Mouse (Mus musculus) Muller cell, postnatal 12 days (primary cell): ENCODE data around the gene Lrrc17.
A peak's percentile ranks its signal among the peaks of the same experiment; 100 is the strongest.
"Not testable (repeated sequence)": the region's sequence is repeated elsewhere in the genome, so short reads cannot be mapped to it uniquely, and the experiment has no call there.

ENCODE experiments used
- DNase-seq: peaks from one replicate; pipeline ENCODE4 v3.0.0-alpha.2; 2015; ENCODE audit errors: inconsistent ontology term

Lrrc17 gene

DNA sequence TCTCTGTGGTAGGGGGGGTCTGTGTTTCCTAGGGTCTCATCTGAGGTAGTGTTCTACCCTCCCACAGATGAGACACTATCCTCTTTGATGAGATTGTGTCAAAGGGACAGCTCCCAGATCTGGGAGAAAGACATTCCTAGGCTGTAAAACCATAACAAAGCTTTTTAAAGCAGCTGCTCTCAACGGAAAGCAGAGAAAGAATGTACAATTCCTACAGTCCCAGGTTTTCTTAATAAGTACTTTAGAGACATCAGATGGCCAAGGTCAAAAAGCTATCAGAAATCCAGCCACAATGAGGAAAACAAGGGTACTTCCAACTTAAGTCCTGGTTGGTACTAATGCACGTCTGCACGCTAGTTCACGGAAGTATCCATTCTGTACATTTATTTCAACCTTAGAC is 1.1 kb upstream of the Lrrc17 start:
- no peak for DNase-seq

DNA sequence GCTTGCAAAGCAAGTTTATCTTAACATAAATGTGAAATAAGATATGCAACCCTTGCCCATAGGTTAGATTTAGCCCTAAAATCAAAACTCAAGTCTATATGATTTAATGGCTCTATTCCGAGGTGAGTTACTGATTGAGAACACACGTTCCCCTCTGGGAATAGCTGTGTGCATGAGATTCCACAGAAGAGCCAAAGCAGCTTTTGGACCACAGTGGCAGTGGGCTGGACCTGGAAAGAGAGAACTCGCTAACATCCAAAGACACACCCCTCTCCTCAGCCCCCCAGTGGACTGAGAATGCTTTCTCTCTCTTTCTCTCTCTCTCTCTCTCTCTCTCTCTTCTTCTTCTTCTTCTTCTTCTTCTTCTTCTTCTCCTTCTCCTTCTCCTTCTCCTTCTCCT is 1.5 kb downstream of the Lrrc17 start:
- DNase-seq, result no peak

DNA sequence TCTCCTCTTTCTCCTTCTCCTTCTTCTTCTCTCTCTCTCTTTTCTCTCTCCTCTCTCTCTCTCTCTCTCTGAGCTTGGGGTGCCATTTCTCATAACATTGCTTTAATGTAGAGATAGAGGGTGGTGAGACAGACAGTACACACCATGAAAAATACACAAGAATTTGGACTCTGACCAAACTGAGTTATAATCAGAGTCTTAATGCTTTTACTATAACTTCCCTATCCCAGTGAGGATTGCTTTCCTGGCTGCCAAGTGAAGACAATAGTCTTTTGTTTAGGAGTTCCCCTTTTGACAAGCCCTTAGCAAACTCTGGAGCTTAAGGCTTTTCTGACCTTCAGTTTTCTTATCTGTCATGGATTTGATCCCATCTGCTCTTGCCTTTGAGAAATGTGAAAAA is 1.9 kb downstream of the Lrrc17 start:
- no peak for DNase-seq

DNA sequence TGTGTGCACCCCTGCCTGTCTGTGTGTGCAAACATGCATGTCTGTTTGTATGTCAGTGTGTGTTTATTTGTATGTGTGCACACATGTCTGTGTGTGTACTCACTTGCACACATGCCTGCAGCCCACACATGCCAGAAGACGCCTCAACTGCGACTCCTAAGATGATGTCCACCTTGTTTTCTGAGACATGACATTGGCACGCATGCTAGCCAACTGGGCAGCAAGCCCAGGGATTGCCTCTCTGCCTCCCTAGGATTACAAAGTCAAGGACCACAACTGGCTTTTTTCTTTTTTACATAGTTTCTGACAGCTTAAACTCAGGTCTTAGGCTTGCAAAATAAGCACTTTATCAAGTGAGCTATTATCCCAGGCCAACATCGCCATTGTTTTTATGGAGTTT is 2.4 kb downstream of the Lrrc17 start:
- no peak for DNase-seq

DNA sequence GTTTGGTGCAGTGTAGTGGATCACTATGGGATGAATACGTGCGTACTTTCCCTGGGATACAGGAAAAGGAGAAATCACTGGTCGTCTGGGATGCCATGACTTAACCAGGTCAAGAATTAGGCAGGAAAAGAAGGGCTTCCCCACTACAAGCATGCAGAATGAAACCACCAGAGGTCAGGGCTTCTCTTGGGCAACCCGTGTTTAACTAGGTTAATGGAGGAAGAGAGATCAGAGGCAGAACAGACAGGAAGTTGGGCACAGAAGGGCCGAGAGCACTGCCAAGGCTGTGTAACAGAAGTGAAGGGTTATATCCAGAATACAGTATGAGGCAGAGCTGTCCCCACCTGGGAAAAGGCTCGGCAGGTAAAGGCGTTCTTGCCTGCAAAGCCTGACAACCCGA is 3.6 kb downstream of the Lrrc17 start:
- DNase-seq, result no peak

DNA sequence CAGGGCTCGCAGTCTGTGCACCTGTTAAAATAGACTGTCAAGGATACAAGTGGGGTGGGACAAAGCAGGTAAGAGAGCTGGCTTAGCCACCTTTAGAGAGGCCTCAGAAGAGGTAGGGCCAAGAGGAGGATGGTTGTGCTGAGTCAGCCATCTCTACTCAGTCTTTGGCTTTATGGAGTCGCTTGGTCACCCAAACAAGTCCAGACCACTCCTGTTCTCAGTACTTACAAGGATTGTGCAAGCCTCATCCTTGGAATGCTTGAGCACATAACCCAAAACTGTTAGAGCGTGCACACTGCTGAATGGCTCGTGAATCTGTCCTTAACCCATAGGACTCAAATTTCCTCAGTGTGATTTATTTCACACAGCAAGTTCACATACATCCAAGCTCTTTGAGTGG is 10.3 kb downstream of the Lrrc17 start:
- DNase-seq, result peak; percentile 18

DNA sequence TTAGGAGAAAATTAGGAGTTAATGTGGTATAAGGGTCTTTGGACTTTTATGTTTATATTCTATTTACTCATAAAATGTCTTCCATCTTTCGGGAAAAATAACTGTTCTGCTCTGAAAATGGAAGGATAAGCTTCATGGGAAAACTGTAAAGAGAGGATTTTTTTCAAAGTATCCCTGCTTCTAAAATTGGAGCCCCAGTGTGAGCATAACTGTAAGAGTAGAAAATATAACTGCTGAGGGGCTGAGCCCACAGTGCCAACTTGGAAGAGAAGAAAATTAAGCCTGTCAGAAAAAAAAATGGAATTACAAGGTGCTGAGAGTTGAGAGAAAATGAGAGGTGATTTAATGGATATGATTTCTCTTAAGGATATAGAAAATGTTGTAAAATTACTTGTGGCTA is 11.4 kb downstream of the Lrrc17 start:
- DNase-seq, result no peak

DNA sequence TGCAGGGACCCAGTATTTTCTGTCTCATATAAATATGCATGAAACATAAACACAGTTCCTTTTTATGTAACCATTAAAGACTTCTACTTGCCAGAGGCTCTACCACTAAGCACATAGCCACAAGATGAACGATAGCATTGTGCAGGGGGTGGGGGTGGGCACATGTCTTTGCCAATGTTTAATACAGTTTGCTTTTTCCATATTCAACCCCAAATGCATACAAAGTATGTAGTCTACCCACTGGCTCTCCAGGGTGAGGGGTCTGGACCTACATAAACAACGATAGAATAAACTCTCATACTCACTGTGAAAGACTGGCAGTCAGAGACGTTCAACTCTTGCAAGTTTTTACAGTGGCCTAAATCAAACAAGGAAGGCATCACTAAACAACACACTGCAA is 13.1 kb downstream of the Lrrc17 start:
- DNase-seq, result no peak

DNA sequence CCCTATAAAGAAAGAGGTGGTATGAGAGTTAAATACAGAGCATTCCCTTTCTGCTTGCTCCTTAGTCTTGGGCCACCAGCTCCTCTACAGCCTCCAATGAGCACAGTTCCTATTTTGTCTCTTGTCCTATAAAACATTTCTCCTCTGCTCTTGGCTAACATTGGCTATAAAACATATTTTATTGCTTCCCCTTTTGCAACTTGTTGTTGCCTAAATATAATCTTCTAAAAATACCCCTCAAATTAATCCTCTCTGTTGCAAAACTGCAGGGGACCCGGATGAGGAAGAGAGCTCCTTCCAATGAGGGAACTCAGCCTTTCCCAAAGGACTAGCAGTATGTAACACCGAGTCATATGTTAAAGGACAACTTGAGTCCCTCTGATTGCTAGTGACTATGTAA is 20.6 kb downstream of the Lrrc17 start:
- no peak for DNase-seq

DNA sequence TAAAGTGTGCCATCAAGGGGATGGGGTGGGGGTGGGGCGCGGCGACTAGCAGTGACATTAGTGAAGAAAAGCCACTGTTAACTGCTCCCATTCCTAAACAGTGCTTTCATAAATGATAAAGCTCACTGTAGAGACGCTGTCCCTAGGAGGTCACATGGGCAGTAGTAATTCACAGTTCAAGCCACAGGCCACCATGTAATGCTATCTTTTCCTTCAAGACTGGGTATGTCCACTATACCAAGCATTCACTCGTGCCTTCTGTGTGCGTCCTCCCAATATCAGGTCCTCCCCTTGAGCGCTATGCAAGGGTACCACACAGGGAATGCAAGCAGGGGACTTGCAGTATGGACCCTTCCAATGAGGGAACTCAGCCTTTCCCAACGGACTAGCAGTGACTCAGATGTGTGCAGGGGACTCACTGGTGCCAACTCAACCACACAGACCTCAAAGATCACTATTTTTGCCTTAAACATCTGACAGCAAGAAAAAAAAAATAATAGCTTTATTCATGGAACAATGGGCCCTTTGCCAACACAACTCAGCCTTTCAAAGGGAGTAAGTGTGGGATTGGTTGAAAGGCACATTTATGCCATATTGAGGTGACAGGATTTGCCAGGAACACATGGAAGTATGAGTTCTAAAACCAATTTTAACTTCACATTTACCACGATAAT is 22.2 kb downstream of the Lrrc17 start:
- DNase-seq, result peak; percentile 29

DNA sequence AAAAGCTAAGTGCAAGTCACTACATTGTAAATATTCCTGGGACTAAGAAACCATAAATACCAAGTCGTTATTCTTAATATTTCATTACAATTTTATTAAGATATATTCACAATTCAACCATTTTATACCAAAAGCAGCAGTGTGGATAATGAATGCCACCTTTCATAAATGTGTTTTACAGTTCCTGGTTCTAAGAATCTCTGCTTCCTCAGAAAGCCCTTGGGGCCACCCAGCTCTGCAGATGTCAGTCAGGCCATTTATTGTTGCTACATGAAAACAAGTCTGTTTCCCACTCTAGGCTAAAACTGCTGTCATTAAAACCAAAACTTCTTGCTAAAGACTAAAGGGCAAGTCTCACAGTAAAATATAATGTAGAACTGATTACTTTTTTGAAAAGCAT is 24.4 kb downstream of the Lrrc17 start:
- DNase-seq, result no peak

DNA sequence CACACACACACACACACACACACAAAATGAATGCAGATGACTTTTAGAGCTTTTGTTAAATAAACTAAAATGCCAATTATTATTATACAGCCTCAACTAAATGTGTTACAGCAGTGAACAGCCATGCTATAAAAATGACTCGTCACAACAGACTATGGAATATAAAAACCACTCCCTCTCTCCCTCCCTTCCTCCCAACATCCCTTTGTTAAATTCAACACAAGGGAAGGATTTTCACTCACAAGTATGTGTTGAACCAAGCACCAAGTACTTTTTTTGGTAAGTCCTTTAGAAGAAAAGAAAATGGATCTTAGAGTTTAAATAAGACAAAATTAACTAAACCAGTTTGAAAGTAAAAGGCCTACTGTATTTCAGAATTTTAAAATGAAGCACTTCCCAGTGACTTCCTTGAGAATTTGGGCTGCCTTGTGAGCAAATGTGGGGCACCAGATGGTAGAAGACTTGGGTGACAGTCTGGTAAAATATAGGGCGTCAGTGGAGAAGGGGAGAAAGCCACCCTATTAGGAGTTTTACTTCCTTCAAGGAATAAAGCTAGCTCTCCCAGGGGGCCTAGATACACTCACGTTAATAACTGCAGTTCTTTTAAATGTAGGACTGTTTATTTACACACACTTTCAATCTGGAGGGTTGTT is 29.5 kb downstream of the Lrrc17 start:
- no peak for DNase-seq

DNA sequence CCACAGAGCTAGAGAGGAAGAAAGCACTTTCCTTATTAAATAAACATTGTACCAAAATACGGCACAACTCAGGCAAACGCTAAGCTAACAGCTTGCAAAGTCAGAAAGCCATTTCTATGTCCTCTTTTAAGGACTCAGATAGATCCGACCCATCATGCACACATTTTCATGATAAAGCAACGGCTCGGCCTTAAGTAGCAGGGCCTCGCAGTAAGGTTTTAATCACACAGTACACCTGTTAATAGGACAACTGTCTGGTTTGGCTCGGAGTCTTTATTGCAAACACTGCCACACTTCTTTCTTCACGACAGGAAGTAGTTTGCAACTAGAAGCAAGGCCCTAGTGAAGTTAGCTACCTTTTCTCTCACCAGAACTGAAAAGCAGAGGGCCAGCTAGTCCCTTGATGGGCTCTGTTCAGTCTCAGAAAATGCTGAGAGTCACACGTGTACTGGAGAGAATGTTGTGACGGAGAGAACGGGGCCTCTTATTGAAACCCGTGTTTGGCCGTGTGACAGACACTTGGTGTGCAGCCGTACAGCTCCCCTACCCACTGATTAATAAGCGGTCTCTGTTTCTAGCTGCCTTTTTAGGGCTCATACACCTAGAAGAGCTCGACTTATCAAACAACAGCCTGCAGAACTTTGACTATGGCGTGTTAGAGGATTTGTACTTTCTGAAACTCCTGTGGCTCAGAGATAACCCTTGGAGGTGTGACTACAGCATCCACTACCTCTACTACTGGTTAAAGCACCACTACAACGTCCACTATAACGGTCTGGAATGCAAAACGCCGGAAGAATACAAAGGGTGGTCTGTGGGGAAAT is 31.2 kb downstream of the Lrrc17 start:
- no peak for DNase-seq

DNA sequence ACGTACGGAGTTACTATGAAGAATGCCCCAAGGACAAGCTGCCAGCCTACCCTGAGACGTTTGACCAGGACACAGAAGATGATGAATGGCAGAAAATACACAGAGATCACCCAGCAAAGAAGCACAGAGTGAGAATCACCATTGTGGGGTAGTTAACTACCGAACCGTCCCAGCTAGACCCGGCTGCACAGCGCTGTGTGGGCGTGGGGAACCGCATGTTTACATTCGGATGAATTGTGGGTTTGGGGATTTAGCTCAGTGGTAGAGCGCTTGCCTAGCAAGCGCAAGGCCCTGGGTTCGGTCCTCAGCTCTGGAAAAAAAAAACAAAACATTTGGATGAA is 31.8 kb downstream of the Lrrc17 start:
- DNase-seq, result no peak

DNA sequence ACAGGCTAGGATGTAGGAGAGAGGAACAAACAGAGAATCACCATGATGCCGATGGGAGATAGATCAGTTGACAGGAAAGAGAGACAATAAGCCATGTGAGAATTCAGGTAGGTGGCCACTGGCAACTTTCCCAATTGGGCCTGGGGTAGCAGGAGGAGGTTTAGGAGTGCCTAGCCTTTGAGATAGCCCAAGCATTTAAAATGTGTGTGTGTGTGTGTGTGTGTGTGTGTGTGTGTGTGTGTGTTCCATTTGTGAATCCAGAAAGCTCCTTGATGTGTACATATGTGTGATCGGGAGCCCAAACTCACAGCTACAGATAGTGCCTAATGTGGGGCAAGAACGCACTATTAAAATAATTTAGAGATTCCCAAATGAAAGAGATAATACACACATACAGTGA is 34.8 kb downstream of the Lrrc17 start:
- DNase-seq, result no peak

DNA sequence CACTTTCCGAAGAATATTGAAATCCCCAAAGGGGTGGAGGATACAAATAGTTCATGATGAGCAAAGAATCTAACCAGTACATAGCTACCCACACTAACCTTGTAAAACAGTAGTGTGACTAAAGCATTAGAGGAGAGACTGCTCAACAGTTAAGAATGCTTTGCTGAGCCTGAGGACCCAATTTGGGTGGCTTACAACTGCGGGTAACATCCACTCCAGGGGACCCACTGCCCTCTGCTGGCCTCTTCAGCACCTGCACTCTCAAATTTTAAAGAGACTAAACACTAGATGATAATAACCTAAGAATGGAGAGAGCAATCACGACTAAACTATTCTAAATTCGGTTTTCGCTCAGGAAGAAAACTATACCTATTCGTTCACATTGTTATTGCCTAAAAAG is 43.4 kb downstream of the Lrrc17 start:
- peak; percentile 66 for DNase-seq

DNA sequence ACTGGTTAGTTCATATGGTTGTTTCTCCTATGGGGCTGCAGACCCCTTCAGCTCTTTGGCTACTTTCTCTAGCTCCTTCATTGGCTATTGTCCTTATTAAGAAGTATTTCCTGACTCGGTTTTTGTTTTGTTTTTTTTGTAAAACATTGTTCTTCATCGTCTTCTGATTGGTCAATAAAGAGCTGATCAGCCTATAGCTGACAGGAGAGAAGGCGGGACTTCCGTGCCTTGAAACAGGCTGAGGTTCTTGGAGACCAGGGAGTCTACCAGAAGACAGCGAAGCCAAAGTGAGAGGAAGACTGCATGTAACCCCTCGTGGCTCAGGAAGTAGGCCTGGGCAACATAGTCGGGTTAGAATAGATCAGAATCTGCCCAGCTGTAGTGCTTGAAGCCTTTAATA is 44.3 kb downstream of the Lrrc17 start:
- DNase-seq, result no peak

DNA sequence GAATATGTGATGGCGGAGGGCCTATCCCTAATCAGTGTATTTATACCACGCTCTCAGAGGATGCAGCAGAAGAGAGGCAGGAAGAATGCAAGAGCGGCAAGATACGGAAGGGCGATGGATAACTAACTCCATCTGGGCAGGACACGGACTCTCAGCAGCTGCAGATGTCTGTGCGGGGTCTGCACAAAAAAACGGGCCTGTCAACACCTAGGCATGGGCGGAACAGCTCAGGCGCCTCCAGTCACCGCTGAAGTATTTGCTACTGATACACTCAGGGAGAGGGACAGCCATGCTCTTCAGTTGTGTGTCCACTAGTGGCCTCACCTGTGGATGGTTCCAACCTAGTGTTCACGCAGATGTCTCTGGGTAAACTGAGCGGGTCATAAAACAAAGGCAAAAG is 44.9 kb downstream of the Lrrc17 start:
- no peak for DNase-seq

DNA sequence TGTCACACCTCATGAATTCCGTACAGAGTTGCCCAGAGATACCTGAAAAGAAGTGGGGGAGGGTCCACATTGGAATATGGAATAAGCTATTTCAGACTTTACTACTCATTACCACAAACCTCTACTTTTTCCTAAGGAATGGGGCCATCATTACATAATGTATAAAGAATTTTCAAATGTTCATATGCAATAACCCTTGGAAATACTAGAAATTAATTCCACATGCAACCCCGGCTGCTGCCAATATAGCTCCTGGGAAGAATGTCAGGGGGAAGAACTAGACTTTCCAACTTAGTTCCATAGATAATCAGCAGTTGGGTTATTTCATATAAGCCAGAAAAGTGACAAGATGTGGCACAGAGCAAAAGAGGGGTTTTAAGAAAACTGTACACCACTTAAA is 48.7 kb downstream of the Lrrc17 start:
- no peak for DNase-seq

DNA sequence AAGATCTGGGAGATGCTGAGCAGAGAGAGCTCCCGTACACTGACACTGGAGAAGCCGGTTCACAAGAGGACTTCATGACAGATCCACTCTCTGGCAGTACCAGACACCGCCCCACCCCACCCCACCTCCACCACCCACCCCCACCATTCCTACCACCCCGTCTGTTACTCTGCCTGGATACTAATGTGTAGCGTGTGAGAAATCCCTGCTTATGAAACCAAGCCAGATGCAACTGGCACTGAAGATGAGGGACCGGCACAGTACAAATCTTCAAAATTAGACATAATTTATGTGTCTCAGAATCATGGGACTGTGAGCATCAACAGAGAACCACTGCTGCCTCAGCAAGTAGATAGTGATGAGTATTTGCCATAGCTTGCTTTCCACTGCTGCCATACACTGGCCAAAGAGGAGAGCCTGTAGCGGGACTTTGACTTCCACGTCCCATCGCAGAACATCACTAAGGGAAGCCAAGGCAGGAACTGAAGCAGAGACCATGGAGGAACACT is 49.9 kb downstream of the Lrrc17 start:
- DNase-seq, result no peak

DNA sequence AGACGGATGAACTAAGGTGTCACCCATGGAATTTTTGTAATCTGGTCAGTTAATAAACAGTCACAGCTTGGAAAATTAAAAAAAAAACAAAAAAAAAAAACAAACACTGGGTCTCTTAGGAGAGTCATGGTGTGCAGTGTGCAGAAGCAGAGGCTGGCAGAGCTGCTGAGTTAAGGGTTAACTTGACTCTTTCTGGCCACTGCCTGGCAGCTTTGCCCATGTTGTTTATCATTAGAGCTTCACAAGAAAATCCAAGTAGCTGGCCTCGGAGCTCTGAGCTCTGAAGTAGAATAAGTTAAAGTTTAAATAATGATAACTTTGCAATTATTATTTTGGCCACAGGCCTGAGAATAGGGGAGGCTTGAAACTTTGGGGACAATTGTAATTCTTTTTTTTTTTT is 56.2 kb downstream of the Lrrc17 start:
- DNase-seq, result not testable (repeated sequence)

DNA sequence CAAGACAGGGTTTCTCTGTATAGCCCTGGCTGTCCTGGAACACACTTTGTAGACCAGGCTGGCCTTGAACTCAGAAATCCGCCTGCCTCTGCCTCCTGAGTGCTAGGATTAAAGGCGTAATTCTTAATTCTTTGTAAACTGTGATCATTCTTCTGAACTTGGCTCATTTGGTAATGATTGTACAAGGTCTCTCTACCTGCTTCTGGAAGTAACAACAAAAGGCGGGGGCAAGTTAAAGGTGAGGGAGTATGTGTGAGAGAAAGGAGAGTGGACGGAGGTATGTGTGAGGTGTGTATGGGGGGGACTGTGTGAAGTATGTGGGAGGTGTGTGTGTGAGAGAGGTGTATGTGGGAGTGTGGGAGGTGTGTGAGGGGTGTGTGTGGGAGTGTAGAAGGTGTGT is 56.6 kb downstream of the Lrrc17 start:
- no peak for DNase-seq

DNA sequence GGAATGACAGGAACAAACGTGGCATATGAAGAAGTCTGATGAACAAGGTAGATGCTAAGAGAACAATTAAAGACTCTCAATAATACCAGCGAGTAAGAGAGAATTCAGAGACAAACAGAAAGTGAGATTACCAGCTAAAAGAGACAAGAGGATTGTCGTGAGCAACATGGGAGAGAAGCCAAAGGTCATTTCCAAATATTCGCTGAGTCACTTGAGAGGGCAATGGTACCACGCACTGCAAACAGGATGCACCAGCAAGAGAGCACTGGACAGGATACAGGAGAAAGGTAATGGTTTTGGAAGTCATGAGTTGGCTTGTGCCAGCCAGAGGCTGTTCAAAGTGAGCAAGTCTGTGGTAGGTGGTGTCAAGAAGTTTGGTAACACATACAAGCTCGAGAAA is 62.6 kb downstream of the Lrrc17 start:
- DNase-seq, result no peak
